Mouse (Mus musculus) C2C12 (cell line): Measurements from ENCODE around the gene Nkx6-2.

Experiments used
- CTCF ChIP-seq: IDR thresholded peaks from one replicate; pipeline ENCODE4 v1.5.1; 2011; ENCODE audit not compliant: control insufficient read depth, insufficient read depth, insufficient read length
- MYOG ChIP-seq: IDR thresholded peaks from one replicate; pipeline ENCODE4 v1.6.1; 2011; ENCODE audit not compliant: control insufficient read depth, insufficient read length; ENCODE audit errors: extremely low read depth

GRCm38 (mm10) chr7:139591311-139591710, 8.7 kb upstream of the Nkx6-2 start:
- TF ChIP-seq MYOG (no peak), CTCF (no peak)
